Mouse (Mus musculus) CH12.LX (cell line): ENCODE data around the gene Ccdc24. TPM values are rescaled to one million over a fixed set of nuclear protein-coding genes. Genes with fewer than 3 reads are reported as not detected.

Experiments used
- DNase-seq: peaks from one replicate; pipeline ENCODE4 v3.0.0-alpha.2; 2013; ENCODE audit errors: extremely low read depth
- H3K27ac ChIP-seq: 2 replicates; pipeline ENCODE4 v1.5.1; 2012; ENCODE audit warnings: low read depth, mild to moderate bottlenecking, control low read depth, moderate library complexity; ENCODE audit not compliant: insufficient read depth
- H3K27me3 ChIP-seq: replicated peaks from 2 replicates; pipeline ENCODE3; 2012; ENCODE audit warnings: inconsistent platforms
- H3K36me3 ChIP-seq, 2 experiments: replicated peaks in 1 of 2; 2 replicates each; pipeline versions ENCODE3 to v1.6.1; 2012; ENCODE audit warnings: inconsistent platforms in 1 of 2, low read length in 1 of 2, mild to moderate bottlenecking in 1 of 2, mixed read lengths in 1 of 2, moderate library complexity in 1 of 2; ENCODE audit not compliant: control insufficient read depth in 1 of 2, insufficient read depth in 1 of 2
- H3K4me1 ChIP-seq, 2 experiments: 2 replicates each; pipeline ENCODE4 v1.6.1; 2012; ENCODE audit warnings: inconsistent platforms in 1 of 2, moderate library complexity in 1 of 2; ENCODE audit not compliant: insufficient read depth in 2 of 2, control insufficient read depth in 1 of 2
- H3K4me2 ChIP-seq: 2 replicates; pipeline ENCODE4 v1.6.1; 2012; ENCODE audit warnings: low read depth, mild to moderate bottlenecking, control low read depth; ENCODE audit not compliant: poor library complexity, insufficient read depth, severe bottlenecking
- H3K4me3 ChIP-seq, 3 experiments: fragments of 150-350 bp in 1 of 3; sonication (generic) in 1 of 3; replicated peaks in 1 of 3; 2 replicates each; pipeline versions ENCODE3 to v1.5.1; 2011 to 2012; ENCODE audit warnings: low read depth in 2 of 3, low read length in 2 of 3, mild to moderate bottlenecking in 2 of 3, moderate library complexity in 2 of 3, control low read depth in 1 of 3, improper control_type of control experiment in 1 of 3, inconsistent platforms in 1 of 3, mixed read lengths in 1 of 3; ENCODE audit not compliant: poor library complexity in 1 of 3
- H3K79me2 ChIP-seq: replicated peaks from 2 replicates; pipeline ENCODE4 v1.6.1; 2012; ENCODE audit warnings: mild to moderate bottlenecking, moderate library complexity; ENCODE audit not compliant: control insufficient read depth, poor library complexity, insufficient read depth, severe bottlenecking; ENCODE audit errors: extremely low read depth
- H3K9ac ChIP-seq: 2 replicates; pipeline ENCODE4 v1.6.1; 2012; ENCODE audit warnings: low read depth, mild to moderate bottlenecking, control low read depth, moderate library complexity; ENCODE audit not compliant: insufficient read depth
- H3K9me3 ChIP-seq: replicated peaks from 2 replicates; pipeline ENCODE3; 2012; ENCODE audit warnings: low read length, inconsistent platforms, mixed read lengths
- BHLHE40 ChIP-seq: IDR thresholded peaks from 2 replicates; pipeline ENCODE4 v1.6.1; 2011; ENCODE audit warnings: mild to moderate bottlenecking, low read depth, low read length, improper control_type of control experiment
- CHD1 ChIP-seq: IDR thresholded peaks from 2 replicates; pipeline ENCODE4 v1.6.1; 2012; ENCODE audit warnings: low read depth, low read length, improper control_type of control experiment, inconsistent platforms
- CHD2 ChIP-seq: IDR thresholded peaks from 2 replicates; pipeline ENCODE4 v1.6.1; 2011; ENCODE audit warnings: low read length, improper control_type of control experiment
- CTCF ChIP-seq, 2 experiments: IDR thresholded peaks in 1 of 2; conservative IDR thresholded peaks in 1 of 2; 2 replicates each; pipeline ENCODE4 v1.5.1; 2011 to 2012; ENCODE audit warnings: low read depth in 2 of 2, low read length in 2 of 2, improper control_type of control experiment in 1 of 2, inconsistent platforms in 1 of 2, mild to moderate bottlenecking in 1 of 2, moderate library complexity in 1 of 2
- E2F4 ChIP-seq: IDR thresholded peaks from 2 replicates; pipeline ENCODE4 v1.6.1; 2011; ENCODE audit warnings: low read depth, low read length, improper control_type of control experiment; ENCODE audit not compliant: insufficient replicate concordance
- ELF1 ChIP-seq: IDR thresholded peaks from 2 replicates; pipeline ENCODE4 v1.6.1; 2014; ENCODE audit warnings: low read depth, mild to moderate bottlenecking, inconsistent platforms, low read length, improper control_type of control experiment
- EP300 ChIP-seq: IDR thresholded peaks from 2 replicates; pipeline ENCODE4 v1.6.1; 2011; ENCODE audit warnings: low read length, improper control_type of control experiment
- ETS1 ChIP-seq: conservative IDR thresholded peaks from 2 replicates; pipeline ENCODE4 v1.6.1; 2012; ENCODE audit warnings: low read depth, mild to moderate bottlenecking, inconsistent platforms, low read length, improper control_type of control experiment, moderate library complexity
- GABPA ChIP-seq: IDR thresholded peaks from 2 replicates; pipeline ENCODE4 v1.6.1; 2012; ENCODE audit warnings: low read depth, low read length, improper control_type of control experiment, inconsistent platforms; ENCODE audit not compliant: insufficient replicate concordance
- HCFC1 ChIP-seq: IDR thresholded peaks from 2 replicates; pipeline ENCODE4 v1.6.1; 2012; ENCODE audit warnings: low read depth, mild to moderate bottlenecking, inconsistent platforms, low read length, improper control_type of control experiment
- IRF4 ChIP-seq: IDR thresholded peaks from 2 replicates; pipeline ENCODE4 v1.6.1; 2014; ENCODE audit warnings: low read depth, mild to moderate bottlenecking, inconsistent platforms, low read length, improper control_type of control experiment
- JUN ChIP-seq: IDR thresholded peaks from 2 replicates; pipeline ENCODE4 v1.6.1; 2011; ENCODE audit warnings: low read depth, mild to moderate bottlenecking, low read length, improper control_type of control experiment, moderate library complexity; ENCODE audit not compliant: insufficient read depth
- JUND ChIP-seq: conservative IDR thresholded peaks from 2 replicates; pipeline ENCODE4 v1.6.1; 2011; ENCODE audit warnings: low read depth, low read length, improper control_type of control experiment
- KAT2A ChIP-seq: IDR thresholded peaks from 2 replicates; pipeline ENCODE4 v1.6.1; 2012; ENCODE audit warnings: low read length, improper control_type of control experiment, inconsistent platforms; ENCODE audit not compliant: insufficient replicate concordance
- MAFK ChIP-seq: IDR thresholded peaks from 2 replicates; pipeline ENCODE4 v1.6.1; 2011; ENCODE audit warnings: low read length, improper control_type of control experiment; ENCODE audit not compliant: insufficient replicate concordance
- MAX ChIP-seq: IDR thresholded peaks from 2 replicates; pipeline ENCODE4 v1.6.1; 2011; ENCODE audit warnings: low read length, improper control_type of control experiment
- MEF2A ChIP-seq: IDR thresholded peaks from 2 replicates; pipeline ENCODE4 v1.6.1; 2014; ENCODE audit warnings: low read depth, mild to moderate bottlenecking, inconsistent platforms, low read length, improper control_type of control experiment, borderline replicate concordance
- MXI1 ChIP-seq: IDR thresholded peaks from 2 replicates; pipeline ENCODE4 v1.6.1; 2011; ENCODE audit warnings: mild to moderate bottlenecking, low read depth, low read length, improper control_type of control experiment
- MYC ChIP-seq: IDR thresholded peaks from 2 replicates; pipeline ENCODE4 v1.6.1; 2011; ENCODE audit warnings: low read depth, mild to moderate bottlenecking, improper control_type of control experiment, low read length
- NELFE ChIP-seq: IDR thresholded peaks from 2 replicates; pipeline ENCODE4 v1.6.1; 2011; ENCODE audit warnings: low read depth, low read length, improper control_type of control experiment
- NRF1 ChIP-seq: IDR thresholded peaks from 2 replicates; pipeline ENCODE4 v1.6.1; 2014; ENCODE audit warnings: low read depth, mild to moderate bottlenecking, inconsistent platforms, low read length, improper control_type of control experiment, moderate library complexity
- PAX5 ChIP-seq: IDR thresholded peaks from 2 replicates; pipeline ENCODE4 v1.6.1; 2012; ENCODE audit warnings: low read length, inconsistent platforms, mixed read lengths
- POLR2A ChIP-seq: IDR thresholded peaks from 2 replicates; pipeline ENCODE4 v1.6.1; 2011; ENCODE audit warnings: low read depth, mild to moderate bottlenecking, improper control_type of control experiment, low read length
- POLR2AphosphoS2 ChIP-seq: IDR thresholded peaks from 2 replicates; pipeline ENCODE4 v1.6.1; 2011; ENCODE audit warnings: low read depth, low read length, improper control_type of control experiment
- RAD21 ChIP-seq: IDR thresholded peaks from 2 replicates; pipeline ENCODE4 v1.6.1; 2011; ENCODE audit warnings: low read depth, mild to moderate bottlenecking, low read length, improper control_type of control experiment, moderate library complexity
- RCOR1 ChIP-seq: conservative IDR thresholded peaks from 2 replicates; pipeline ENCODE4 v1.6.1; 2012; ENCODE audit warnings: low read depth, mild to moderate bottlenecking, inconsistent platforms, low read length, improper control_type of control experiment
- SIN3A ChIP-seq: IDR thresholded peaks from 2 replicates; pipeline ENCODE4 v1.6.1; 2012; ENCODE audit warnings: low read length, improper control_type of control experiment, inconsistent platforms
- SMC3 ChIP-seq: IDR thresholded peaks from 2 replicates; pipeline ENCODE4 v1.6.1; 2011; ENCODE audit warnings: low read depth, low read length, improper control_type of control experiment
- TBP ChIP-seq: conservative IDR thresholded peaks from 2 replicates; pipeline ENCODE4 v1.6.1; 2011; ENCODE audit warnings: low read depth, low read length, improper control_type of control experiment
- TCF12 ChIP-seq: IDR thresholded peaks from 2 replicates; pipeline ENCODE4 v1.6.1; 2014; ENCODE audit warnings: low read depth, mild to moderate bottlenecking, inconsistent platforms, low read length, improper control_type of control experiment
- UBTF ChIP-seq: IDR thresholded peaks from 2 replicates; pipeline ENCODE4 v1.6.1; 2012; ENCODE audit warnings: low read depth, mild to moderate bottlenecking, inconsistent platforms, low read length, improper control_type of control experiment, moderate library complexity
- USF1 ChIP-seq: IDR thresholded peaks from 2 replicates; pipeline ENCODE4 v1.6.1; 2014; ENCODE audit warnings: low read depth, mild to moderate bottlenecking, inconsistent platforms, low read length, improper control_type of control experiment
- USF2 ChIP-seq: conservative IDR thresholded peaks from 2 replicates; pipeline ENCODE4 v1.6.1; 2011; ENCODE audit warnings: low read depth, low read length, improper control_type of control experiment
- ZC3H11A ChIP-seq: IDR thresholded peaks from 2 replicates; pipeline ENCODE4 v1.6.1; 2012; ENCODE audit warnings: low read depth, mild to moderate bottlenecking, inconsistent platforms, low read length, improper control_type of control experiment
- ZKSCAN1 ChIP-seq: IDR thresholded peaks from 2 replicates; pipeline ENCODE4 v1.6.1; 2012; ENCODE audit warnings: low read depth, inconsistent platforms, low read length, improper control_type of control experiment, borderline replicate concordance
- ZMIZ1 ChIP-seq: IDR thresholded peaks from 2 replicates; pipeline ENCODE4 v1.6.1; 2012; ENCODE audit warnings: low read depth, mild to moderate bottlenecking, inconsistent platforms, low read length, improper control_type of control experiment
- ZNF384 ChIP-seq: IDR thresholded peaks from 2 replicates; pipeline ENCODE4 v1.6.1; 2012; ENCODE audit warnings: low read depth, low read length, improper control_type of control experiment, inconsistent platforms
- dilution Hi-C: fragments of 300-500 bp; cut with MboI; formaldehyde crosslinking; loops from 2 replicates; pipeline ENCODE4 v1.14.3; 2020; ENCODE audit warnings: low sequenced_read_pairs; ENCODE audit not compliant: extremely low pct_unique_long_range_greater_than_20kb, extremely low pct_ligation_motif_present
- in situ Hi-C: fragments of 300-500 bp; cut with MboI; formaldehyde crosslinking; loops from 3 replicates; pipeline ENCODE4 v1.14.3; 2019; ENCODE audit warnings: low sequenced_read_pairs, low pct_ligation_motif_present, low pct_unique_long_range_greater_than_20kb, mixed read lengths
- polyA plus RNA-seq: library from polyadenylated mRNA; unstranded; fragments of >175 nt; gene quantifications from 2 replicates; pipeline ENCODE4 v1.2.1, GENCODE M21; 2012; ENCODE audit warnings: low read depth; ENCODE audit not compliant: insufficient read length
- total RNA-seq, 2 experiments: library from RNA; depleted of rRNA; stranded (reverse); fragments of 300-350 nt in 1 of 2; fragments of >200 nt in 1 of 2; gene quantifications; 2 replicates each; pipeline ENCODE4 v1.2.3; 2012 to 2014

Ccdc24 gene
- total and polyA plus RNA-seq, 3 experiments, result 0.81 to 0.93 TPM; not detected in 1

- Histone ChIP-seq H3K27ac (peak within 1 kb of the TSS; percentile 47; the same call in 1 of the 2 replicates), H3K36me3 (peaks cover 13 to 36% of the 10 kb centered on the region in 2 experiments), H3K27me3 (no peaks in the 10 kb centered on the region), H3K4me1 (peaks cover 6 to 54% of the 10 kb centered on the region in 2 experiments; a peak in 3 of 4 replicates), H3K9me3 (no peaks in the 10 kb centered on the region), H3K4me3 (peak within 1 kb of the TSS; percentile 84 to 96 (median 86)), H3K4me2 (peak within 1 kb of the TSS; percentile 89), H3K9ac (peak within 1 kb of the TSS; percentile 82), H3K79me2 (peaks cover 12% of the 10 kb centered on the region; the same call in 1 of the 2 replicates)
- DNase-seq, result peak; percentile 93
- in situ Hi-C loops, result loop anchor here (10.0 kb wide), 1 partner anchor 150 kb away; no protein-coding TSS in a partner anchor
- dilution Hi-C loops, result no loop called here
- 0 out of 2 replicates have a peak, but pooled peaks have one; percentile 32 for TF ChIP-seq MEF2A
- no peak for TF ChIP-seq SMC3
- peak; percentile 90 for TF ChIP-seq ELF1
- TF ChIP-seq CHD2, result no peak
- TF ChIP-seq USF1, result peak; percentile 73
- TF ChIP-seq CTCF (conservative IDR thresholded peaks at IDR 0.05 in 1 of 2, IDR thresholded peaks at IDR 0.05 in 1 of 2; ENCODE audit: low read depth in 2 of 2, low read length in 2 of 2), result no peak
- TF ChIP-seq TBP, result peak; percentile 43; the same call in 1 of the 2 replicates
- TF ChIP-seq NELFE, result 0 out of 2 replicates have a peak, but pooled peaks have one; percentile 69
- TF ChIP-seq CHD1, result no peak
- peak; percentile 79 for TF ChIP-seq ZMIZ1
- TF ChIP-seq TCF12, result peak; percentile 40
- no peak for TF ChIP-seq ETS1
- 0 out of 2 replicates have a peak, but pooled peaks have one; percentile 24 for TF ChIP-seq IRF4
- TF ChIP-seq MAX, result peak; percentile 100
- no peak for TF ChIP-seq JUN
- TF ChIP-seq MAFK, result no peak
- no peak for TF ChIP-seq E2F4
- TF ChIP-seq KAT2A, result peak; percentile 96
- TF ChIP-seq JUND, result no peak
- TF ChIP-seq MYC, result peak; percentile 99
- no peak for TF ChIP-seq ZKSCAN1
- TF ChIP-seq POLR2AphosphoS2, result 0 out of 2 replicates have a peak, but pooled peaks have one; percentile 78
- TF ChIP-seq NRF1, result peak; percentile 44; the same call in 1 of the 2 replicates
- 0 out of 2 replicates have a peak, but pooled peaks have one; percentile 54 for TF ChIP-seq UBTF
- TF ChIP-seq SIN3A, result peak; percentile 89
- no peak for TF ChIP-seq ZC3H11A
- no peak for TF ChIP-seq RAD21
- TF ChIP-seq MXI1, result peak; percentile 99
- no peak for TF ChIP-seq ZNF384
- TF ChIP-seq PAX5, result no peak
- TF ChIP-seq GABPA, result peak; percentile 52; the same call in 1 of the 2 replicates
- peak; percentile 49; the same call in 1 of the 2 replicates for TF ChIP-seq USF2
- TF ChIP-seq POLR2A, result peak; percentile 77
- TF ChIP-seq RCOR1, result no peak
- TF ChIP-seq EP300, result no peak
- TF ChIP-seq BHLHE40, result peak; percentile 89
- TF ChIP-seq HCFC1, result peak; percentile 98
Measured at GRCm38 (mm10) chr4:117914591-117915442, 42.5 kb upstream of the Ccdc24 start, which contains the start of gene Ipo13. TSS of gene Ipo13 (minus strand) at chr4:117914999.
